Mouse (Mus musculus) neural tube, embryonic 13.5 days (tissue): ENCODE measurements around the gene Ly6g. TPM values are rescaled to one million over a fixed set of nuclear protein-coding genes. Genes with fewer than 3 reads are reported as not detected.
"Not testable (repeated sequence)": the region's sequence is repeated elsewhere in the genome, so short reads cannot be mapped to it uniquely, and the experiment has no call there.

Source experiments
- ATAC-seq: fragments of 200-750 bp; cut with Nextera tagmentation; 2 replicates; pipeline ENCODE4 v1.8.0; 2017; ENCODE audit warnings: low read depth, mild to moderate bottlenecking, moderate TSS enrichment, moderate library complexity
- H3K27ac ChIP-seq: fragments of 300-500 bp; sonication (generic); replicated peaks from 2 replicates; pipeline ENCODE4 v1.5.1; 2015; ENCODE audit warnings: moderate library complexity, mild to moderate bottlenecking, inconsistent platforms
- H3K27me3 ChIP-seq: fragments of 300-500 bp; sonication (generic); 2 replicates; pipeline ENCODE4 v1.6.1; 2015; ENCODE audit warnings: mild to moderate bottlenecking, inconsistent platforms
- H3K36me3 ChIP-seq: fragments of 300-500 bp; sonication (generic); 2 replicates; pipeline ENCODE4 v1.6.1; 2015; ENCODE audit warnings: mild to moderate bottlenecking, inconsistent platforms
- H3K4me1 ChIP-seq: fragments of 300-500 bp; sonication (generic); replicated peaks from 2 replicates; pipeline ENCODE4 v1.6.1; 2015; ENCODE audit warnings: inconsistent platforms
- H3K4me2 ChIP-seq: fragments of 300-500 bp; sonication (generic); 2 replicates; pipeline ENCODE4 v1.6.1; 2015; ENCODE audit warnings: inconsistent platforms, mild to moderate bottlenecking, moderate library complexity
- H3K4me3 ChIP-seq: fragments of 300-500 bp; sonication (generic); 2 replicates; pipeline ENCODE4 v1.5.1; 2015; ENCODE audit warnings: mild to moderate bottlenecking, inconsistent platforms
- H3K9ac ChIP-seq: fragments of 300-500 bp; sonication (generic); 2 replicates; pipeline ENCODE4 v1.6.1; 2015; ENCODE audit warnings: moderate library complexity, mild to moderate bottlenecking, inconsistent platforms
- H3K9me3 ChIP-seq: fragments of 300-500 bp; sonication (generic); 2 replicates; pipeline ENCODE4 v1.6.1; 2016; ENCODE audit warnings: inconsistent platforms
- WGBS: fragments of 180-500 bp; shearing (Covaris S2); methylation state at CpG from one replicate; pipeline ENCODE4 v1.1.7; 2015; 5-methylcytosine and 5-hydroxymethylcytosine counted together
- polyA plus RNA-seq: library from polyadenylated mRNA; unstranded; fragments of >200 nt; fragmentation: Nextera tagmentation; extraction: Ambion mirVana; gene quantifications from 2 replicates; pipeline ENCODE4 v1.2.1, GENCODE M21; 2015

The Ly6g gene
- polyA plus RNA-seq, 1 experiment from 2014 or later = not detected

DNA sequence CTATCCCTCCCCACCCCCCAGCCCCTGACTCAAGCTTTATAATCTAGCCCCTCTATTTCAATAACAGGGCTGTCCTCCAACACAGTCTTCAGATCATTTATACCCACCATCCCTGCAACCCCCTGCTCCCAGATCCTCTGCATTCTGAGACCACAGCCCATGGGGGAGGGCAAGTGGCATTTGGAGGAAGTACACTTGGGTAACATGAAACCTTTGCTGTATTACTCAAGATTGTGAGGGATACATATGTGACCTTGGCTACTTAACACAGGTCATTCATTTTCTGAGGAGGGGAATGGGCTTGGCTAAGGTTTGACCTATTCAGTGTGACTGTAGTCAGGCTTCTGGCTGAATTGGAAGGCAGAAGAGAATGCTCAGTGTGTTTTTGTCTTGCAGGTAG lies 2.0 kb upstream of the Ly6g start:
- H3K4me1 ChIP-seq = no peaks in the 10 kb centered on the region
- H3K9ac ChIP-seq = no peak overlapping the region
- no peak overlapping the region for H3K4me2 ChIP-seq
- no peak overlapping the region for H3K4me3 ChIP-seq
- H3K27ac ChIP-seq = no peak overlapping the region
- H3K9me3 ChIP-seq = no peaks in the 10 kb centered on the region
- H3K36me3 ChIP-seq = no peaks in the 10 kb centered on the region
- ATAC-seq = no peak
- no peaks in the 10 kb centered on the region for H3K27me3 ChIP-seq

DNA sequence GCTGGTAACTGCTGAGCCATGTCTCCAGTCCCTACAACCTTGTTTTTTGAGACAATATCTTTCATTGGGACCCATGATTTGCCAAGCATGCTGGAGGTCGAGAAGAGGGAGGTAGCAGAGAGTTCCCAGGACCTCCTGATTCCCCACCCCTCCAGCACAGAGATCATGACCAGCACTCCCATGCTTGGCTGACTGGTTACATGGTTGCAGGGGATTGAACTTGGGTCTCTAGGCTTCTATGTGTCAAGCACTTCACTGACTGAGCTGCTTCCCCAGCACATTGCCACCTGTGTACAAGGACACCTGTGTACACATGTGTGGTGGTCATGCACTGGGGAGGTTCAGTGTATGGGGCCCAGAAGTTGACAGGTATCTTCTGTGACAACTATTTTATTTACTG lies 2.6 kb downstream of the Ly6g start:
- Histone ChIP-seq H3K4me1 (no peaks in the 10 kb centered on the region), H3K4me3 (no peak overlapping the region), H3K9me3 (peaks cover 11% of the 10 kb centered on the region; the same call in 1 of the 2 replicates), H3K27ac (no peak overlapping the region), H3K4me2 (no peak overlapping the region), H3K9ac (no peak overlapping the region), H3K27me3 (no peaks in the 10 kb centered on the region), H3K36me3 (no peaks in the 10 kb centered on the region)
- no peak for ATAC-seq
- 56% methylated on average over 1 of the region's 1 CpGs for WGBS

GRCm38 (mm10) chr15:75175506-75175905 lies 20.5 kb downstream of the Ly6g start:
- H3K27ac ChIP-seq = no peak overlapping the region
- no peak for ATAC-seq
- WGBS = 67% methylated on average over 1 of the region's 1 CpGs

DNA sequence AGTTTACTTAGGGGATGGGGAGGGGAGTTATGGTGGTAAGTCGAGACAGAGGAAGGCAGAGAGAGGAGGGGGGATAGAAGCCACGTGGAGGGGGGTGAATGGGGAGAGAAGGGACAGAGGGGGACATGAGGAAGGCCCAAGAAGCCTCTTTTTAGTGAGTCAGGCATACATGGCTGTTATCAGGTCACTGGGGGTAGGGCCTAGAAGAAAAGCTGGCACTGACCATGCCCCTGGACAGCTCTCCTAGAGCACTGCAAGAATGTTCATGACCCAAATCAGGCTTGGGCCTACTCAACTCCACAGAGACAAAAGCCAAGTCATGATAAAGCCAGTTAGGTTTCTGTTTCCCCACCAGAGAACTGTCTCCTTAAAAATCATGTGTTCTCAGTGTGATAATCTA lies 31.3 kb downstream of the Ly6g start:
- Histone ChIP-seq H3K27ac (no peak overlapping the region), H3K9ac (no peak overlapping the region), H3K9me3 (no peaks in the 10 kb centered on the region), H3K4me3 (no peak overlapping the region), H3K36me3 (no peaks in the 10 kb centered on the region), H3K4me1 (no peaks in the 10 kb centered on the region), H3K27me3 (no peaks in the 10 kb centered on the region), H3K4me2 (no peak overlapping the region)
- 35% methylated on average over 2 of the region's 2 CpGs for WGBS
- ATAC-seq = no peak

More at GRCm38 (mm10) chr15:75175506-75175905, 20.5 kb downstream of the Ly6g start:
- no peaks in the 10 kb centered on the region for H3K4me1 ChIP-seq
- H3K9me3 ChIP-seq = no peaks in the 10 kb centered on the region
- H3K36me3 ChIP-seq = no peaks in the 10 kb centered on the region
- no peak overlapping the region for H3K4me2 ChIP-seq
- H3K27me3 ChIP-seq = no peaks in the 10 kb centered on the region
- no peak overlapping the region for H3K4me3 ChIP-seq
- H3K9ac ChIP-seq = no peak overlapping the region

DNA sequence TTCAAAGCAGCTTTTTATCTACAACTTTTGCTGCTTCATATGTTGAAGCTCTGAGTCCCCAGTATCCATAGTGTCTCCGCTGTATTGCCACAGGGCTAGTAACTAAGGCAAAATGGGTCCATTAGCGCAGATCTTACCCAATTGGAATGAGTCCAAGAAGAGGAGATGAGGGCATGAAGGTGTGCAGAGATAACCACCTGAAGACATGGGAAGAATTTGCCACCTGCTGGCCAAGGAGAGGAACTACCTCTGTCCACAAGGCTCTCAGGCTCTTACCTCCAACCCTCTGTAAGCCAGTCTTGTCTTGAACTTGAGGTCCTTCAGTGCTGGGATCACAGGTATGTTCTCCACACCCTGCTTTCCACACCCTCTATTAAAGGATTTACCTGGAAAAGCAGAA lies 34.1 kb downstream of the Ly6g start:
- H3K9me3 ChIP-seq = no peaks in the 10 kb centered on the region
- no peak for ATAC-seq
- H3K9ac ChIP-seq = no peak overlapping the region
- H3K27me3 ChIP-seq = no peaks in the 10 kb centered on the region
- no peaks in the 10 kb centered on the region for H3K4me1 ChIP-seq
- no peak overlapping the region for H3K27ac ChIP-seq
- H3K4me3 ChIP-seq = no peak overlapping the region
- no peaks in the 10 kb centered on the region for H3K36me3 ChIP-seq
- no peak overlapping the region for H3K4me2 ChIP-seq
- 76% methylated on average over 2 of the region's 2 CpGs for WGBS

- not testable (repeated sequence) for H3K27ac ChIP-seq, H3K4me2 ChIP-seq, H3K27me3 ChIP-seq, H3K4me1 ChIP-seq, H3K4me3 ChIP-seq, H3K36me3 ChIP-seq, H3K9me3 ChIP-seq, H3K9ac ChIP-seq, ATAC-seq
- WGBS = 0% methylated on average over 1 of the region's 3 CpGs
Observed at GRCm38 (mm10) chr15:75190560-75190959, 35.5 kb downstream of the Ly6g start.

Other genes starting within 250 kb of the Ly6g start
- not detected in 2 replicates for gene Ly6i, start 171.8 kb upstream of the Ly6g start, polyA plus RNA-seq
- gene Ly6a, start 157.2 kb upstream of the Ly6g start, polyA plus RNA-seq = 0.40 and 0.54 TPM in 2 replicates
- 2.6 and 3.3 TPM in 2 replicates for gene Ly6c1, start 106.4 kb upstream of the Ly6g start, polyA plus RNA-seq
- 0.48 TPM in 1 of 2 replicates, not detected in the other for gene Ly6c2, start 43.3 kb upstream of the Ly6g start, polyA plus RNA-seq
- gene BC025446, start 61.1 kb downstream of the Ly6g start, polyA plus RNA-seq = not detected in 2 replicates
- gene Ly6f, start 113.2 kb downstream of the Ly6g start, polyA plus RNA-seq = not detected in 2 replicates